Mouse (Mus musculus) limb, embryonic 14.5 days (tissue): ENCODE data around the gene Ppp3cb. TPM values are rescaled to one million over a fixed set of nuclear protein-coding genes. Genes with fewer than 3 reads are reported as not detected.
"Not testable (repeated sequence)": the region's sequence is repeated elsewhere in the genome, so short reads cannot be mapped to it uniquely, and the experiment has no call there.

Source experiments
- ATAC-seq: fragments of 200-750 bp; cut with Nextera tagmentation; 2 replicates; pipeline ENCODE4 v1.8.0; 2017; ENCODE audit warnings: low read depth, moderate number of reproducible peaks, moderate TSS enrichment; ENCODE audit not compliant: low FRiP score
- DNase-seq: peaks from one replicate; pipeline ENCODE4 v3.0.0-alpha.2; 2015; ENCODE audit warnings: low spot score
- H3K27ac ChIP-seq: fragments of 300-500 bp; sonication (generic); replicated peaks from 2 replicates; pipeline ENCODE4 v1.5.1; 2014; ENCODE audit warnings: low read depth, mild to moderate bottlenecking, low read length, moderate library complexity, mixed read lengths
- H3K27me3 ChIP-seq: fragments of 300-500 bp; sonication (generic); 2 replicates; pipeline ENCODE4 v1.6.1; 2014; ENCODE audit warnings: low read length, mixed read lengths; ENCODE audit not compliant: control insufficient read depth, insufficient read depth
- H3K36me3 ChIP-seq: fragments of 300-500 bp; sonication (generic); 2 replicates; pipeline ENCODE4 v1.6.1; 2014; ENCODE audit warnings: mild to moderate bottlenecking, low read length, moderate library complexity, mixed read lengths; ENCODE audit not compliant: control insufficient read depth, insufficient read depth
- H3K4me1 ChIP-seq: fragments of 300-500 bp; sonication (generic); 2 replicates; pipeline ENCODE4 v1.6.1; 2014; ENCODE audit warnings: antibody characterized with exemption, low read length, mixed read lengths; ENCODE audit not compliant: control insufficient read depth, insufficient read depth
- H3K4me2 ChIP-seq: fragments of 300-500 bp; sonication (generic); replicated peaks from 2 replicates; pipeline ENCODE4 v1.6.1; 2014; ENCODE audit warnings: low read depth, mild to moderate bottlenecking, low read length, moderate library complexity; ENCODE audit not compliant: severe bottlenecking
- H3K4me3 ChIP-seq: fragments of 300-500 bp; sonication (generic); replicated peaks from 2 replicates; pipeline ENCODE4 v1.5.1; 2014; ENCODE audit warnings: low read length
- H3K9ac ChIP-seq: fragments of 300-500 bp; sonication (generic); 2 replicates; pipeline ENCODE4 v1.6.1; 2014; ENCODE audit warnings: mild to moderate bottlenecking, low read depth, low read length, moderate library complexity; ENCODE audit not compliant: severe bottlenecking
- H3K9me3 ChIP-seq: fragments of 300-500 bp; sonication (generic); 2 replicates; pipeline ENCODE4 v1.6.1; 2016; ENCODE audit warnings: low read length; ENCODE audit not compliant: control insufficient read depth
- POLR2A ChIP-seq: fragments of 200-500 bp; IDR thresholded peaks from 2 replicates; pipeline ENCODE4 v1.8.0; 2012; ENCODE audit warnings: inconsistent platforms, mild to moderate bottlenecking, moderate library complexity, borderline replicate concordance; ENCODE audit not compliant: insufficient read depth, insufficient read length; ENCODE audit errors: extremely low read depth
- WGBS: fragments of 180-500 bp; shearing (Covaris S2); extraction: QIAGEN DNeasy Blood & Tissue Kit; methylation state at CpG from one replicate; pipeline ENCODE4 v1.1.7; 2014; 5-methylcytosine and 5-hydroxymethylcytosine counted together
- polyA plus RNA-seq, 2 experiments: library from polyadenylated mRNA; depleted of rRNA in 1 of 2; stranded (reverse) in 1 of 2; unstranded in 1 of 2; fragments of >200 nt; fragmentation: Nextera tagmentation in 1 of 2; extraction: Ambion mirVana in 1 of 2; gene quantifications; 2 replicates each; pipeline versions ENCODE4 v1.2.1 to v1.2.3; 2012 to 2014

Gene Ppp3cb
- polyA plus RNA-seq (2012; rRNA removed) (82.6 and 88.4 TPM in 2 replicates), polyA plus RNA-seq (2014; fragmentation: Nextera tagmentation; extraction: Ambion mirVana) (67.1 and 69.9 TPM in 2 replicates)

GRCm38 (mm10) chr14:20546415-20546814 is at the start of gene Ppp3cb:
TSS of gene Ppp3cb (minus strand) at chr14:20546573.
- no peaks in the 10 kb centered on the region for H3K9me3 ChIP-seq
- TF ChIP-seq POLR2A: no peak
- 4% methylated on average over 25 of the region's 29 CpGs for WGBS
- peak within 1 kb of the TSS; percentile 51 for H3K4me2 ChIP-seq
- ATAC-seq (peak; percentile 93), DNase-seq (peak; percentile 94)
- peaks cover 13% of the 10 kb centered on the region for H3K4me1 ChIP-seq
- no peaks in the 10 kb centered on the region for H3K27me3 ChIP-seq
- peak within 1 kb of the TSS; percentile 98 for H3K9ac ChIP-seq
- peak within 1 kb of the TSS; percentile 84 for H3K4me3 ChIP-seq
- H3K36me3 ChIP-seq: peaks cover 28% of the 10 kb centered on the region
- peak within 1 kb of the TSS; percentile 98 for H3K27ac ChIP-seq

DNA sequence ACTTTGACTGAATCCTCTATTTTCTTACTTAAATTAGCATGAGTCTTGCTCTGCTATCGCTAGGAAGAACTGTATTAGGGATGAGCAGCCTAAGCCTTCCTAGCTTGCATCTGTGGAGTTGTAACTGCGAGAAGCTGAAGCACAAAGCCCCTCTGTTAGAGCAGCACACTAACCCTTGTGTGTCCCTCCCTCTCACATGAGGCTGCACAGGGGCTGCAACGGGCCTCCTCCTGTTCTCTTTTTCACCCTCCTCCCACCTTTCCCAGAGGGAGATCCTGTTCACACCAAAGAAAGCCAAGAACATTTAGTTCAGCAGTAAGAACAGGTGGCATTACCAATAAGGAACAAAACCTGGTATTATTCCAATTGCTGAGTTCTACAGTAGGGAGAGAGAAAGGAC is 49.4 kb upstream of the Ppp3cb start:
- H3K4me3 ChIP-seq: no peak overlapping the region
- H3K27ac ChIP-seq: no peak overlapping the region
- H3K27me3 ChIP-seq: no peaks in the 10 kb centered on the region
- H3K4me1 ChIP-seq: no peaks in the 10 kb centered on the region
- 56% methylated on average over 3 of the region's 3 CpGs for WGBS
- TF ChIP-seq POLR2A: no peak
- no peak for DNase-seq
- no peak overlapping the region for H3K9ac ChIP-seq
- no peak overlapping the region for H3K4me2 ChIP-seq
- H3K36me3 ChIP-seq: 0 out of 2 replicates have a peak, but pooled peaks cover under 1% of the 10 kb centered on the region
- no peak for ATAC-seq
- no peaks in the 10 kb centered on the region for H3K9me3 ChIP-seq

DNA sequence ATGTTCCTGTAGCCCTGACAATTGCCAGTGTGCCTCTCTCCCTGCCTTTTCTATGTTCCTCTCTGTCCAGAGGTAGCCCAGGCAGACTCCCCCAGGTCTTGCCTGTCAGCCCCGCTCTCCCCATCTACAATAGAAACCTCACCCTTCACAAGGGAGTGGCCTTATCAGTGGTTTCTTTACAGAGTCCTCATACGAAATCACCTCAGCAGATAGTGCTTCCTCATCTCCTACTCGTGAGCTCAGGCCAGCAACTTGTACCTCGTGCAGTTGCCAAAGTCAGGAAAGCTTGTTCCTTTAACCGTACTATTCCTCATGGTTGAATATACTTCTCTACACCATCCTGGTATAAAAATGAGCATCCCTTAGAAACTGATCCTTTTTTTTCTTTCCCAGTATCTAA is 41.1 kb upstream of the Ppp3cb start:
- 87% methylated on average over 5 of the region's 5 CpGs for WGBS
- Histone ChIP-seq H3K4me2 (no peak overlapping the region), H3K9ac (no peak overlapping the region)

DNA sequence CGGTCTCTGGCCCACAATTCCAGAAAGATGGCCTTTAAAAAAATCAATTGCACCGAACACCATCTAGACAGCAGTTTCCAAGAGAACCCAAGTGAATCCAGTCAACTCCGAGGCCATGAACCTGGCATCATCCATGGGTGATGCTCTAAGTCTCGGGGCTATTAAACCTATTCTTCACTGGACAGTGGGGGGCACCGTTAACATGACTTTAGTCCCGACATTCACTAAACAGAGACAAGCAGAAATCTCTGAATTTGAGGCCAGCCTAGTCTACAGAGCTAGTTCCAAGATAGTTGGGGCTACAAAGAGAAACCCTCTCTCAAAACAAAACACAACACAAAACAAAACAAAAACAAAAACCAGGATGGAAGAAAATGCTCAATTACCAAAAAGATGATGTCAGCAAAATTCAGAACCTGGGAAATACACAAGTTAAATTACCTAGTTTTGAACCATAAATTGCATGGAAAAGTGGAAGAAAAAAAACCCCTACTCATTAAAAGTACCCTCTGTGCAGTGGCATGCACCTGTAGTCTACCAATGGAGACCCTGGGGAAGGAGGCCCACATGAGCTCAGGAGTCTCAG is 32.5 kb upstream of the Ppp3cb start:
- peaks cover 15% of the 10 kb centered on the region for H3K36me3 ChIP-seq
- no peak for TF ChIP-seq POLR2A
- 69% methylated on average over 6 of the region's 6 CpGs for WGBS
- ATAC-seq (no peak), DNase-seq (no peak)
- no peak overlapping the region for H3K4me2 ChIP-seq
- no peak overlapping the region for H3K9ac ChIP-seq
- no peaks in the 10 kb centered on the region for H3K4me1 ChIP-seq
- no peaks in the 10 kb centered on the region for H3K9me3 ChIP-seq
- no peaks in the 10 kb centered on the region for H3K27me3 ChIP-seq
- no peak overlapping the region for H3K4me3 ChIP-seq
- H3K27ac ChIP-seq: no peak overlapping the region

More for the DNA sequence above, 41.1 kb upstream of the Ppp3cb start:
- ATAC-seq (no peak), DNase-seq (no peak)
- H3K36me3 ChIP-seq: peaks cover 39% of the 10 kb centered on the region
- H3K27me3 ChIP-seq: no peaks in the 10 kb centered on the region
- H3K4me1 ChIP-seq: no peaks in the 10 kb centered on the region
- no peak for TF ChIP-seq POLR2A
- no peak overlapping the region for H3K4me3 ChIP-seq
- no peaks in the 10 kb centered on the region for H3K9me3 ChIP-seq
- H3K27ac ChIP-seq: no peak overlapping the region

DNA sequence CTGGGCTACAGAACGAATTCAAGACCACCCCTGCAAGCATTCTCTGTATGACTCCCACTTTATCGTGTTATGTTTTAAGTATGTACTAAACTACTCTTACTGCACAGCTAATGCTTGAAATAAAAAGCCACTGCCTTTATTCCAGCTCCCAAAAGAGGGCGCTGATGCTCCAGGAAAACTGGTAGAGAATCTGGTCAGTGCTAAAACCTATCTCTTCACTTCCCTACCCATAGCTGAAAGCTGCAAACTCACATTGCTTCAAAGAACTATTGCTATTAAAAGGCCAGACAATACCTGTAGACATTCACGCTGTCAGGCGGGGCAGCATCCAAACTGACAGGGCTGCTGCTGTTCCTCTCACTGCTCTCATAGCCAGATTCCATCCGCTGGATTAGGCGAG is 29.8 kb upstream of the Ppp3cb start:
- H3K4me2 ChIP-seq: no peak overlapping the region
- H3K9me3 ChIP-seq: no peaks in the 10 kb centered on the region
- DNase-seq (peak; percentile 83), ATAC-seq (peak; percentile 41; the same call in 1 of the 2 replicates)
- no peak for TF ChIP-seq POLR2A
- H3K4me3 ChIP-seq: no peak overlapping the region
- no peak overlapping the region for H3K27ac ChIP-seq
- H3K27me3 ChIP-seq: no peaks in the 10 kb centered on the region
- no peaks in the 10 kb centered on the region for H3K4me1 ChIP-seq
- H3K36me3 ChIP-seq: peaks cover 16% of the 10 kb centered on the region
- H3K9ac ChIP-seq: no peak overlapping the region
- WGBS: 56% methylated on average over 7 of the region's 7 CpGs

GRCm38 (mm10) chr14:20573196-20573595 is 26.8 kb upstream of the Ppp3cb start:
- peaks cover 36% of the 10 kb centered on the region for H3K36me3 ChIP-seq
- not testable (repeated sequence) for H3K4me3 ChIP-seq, H3K27me3 ChIP-seq, ATAC-seq, H3K9ac ChIP-seq, H3K9me3 ChIP-seq, H3K27ac ChIP-seq, H3K4me2 ChIP-seq, DNase-seq, H3K4me1 ChIP-seq
- 86% methylated on average over 3 of the region's 3 CpGs for WGBS
